Mouse (Mus musculus) hindbrain, postnatal 0 days (tissue): ENCODE measurements around the gene Gnas. TPM values are rescaled to one million over a fixed set of nuclear protein-coding genes. Genes with fewer than 3 reads are reported as not detected.

ENCODE experiments used
- ATAC-seq: fragments of 200-750 bp; cut with Nextera tagmentation; 2 replicates; pipeline ENCODE4 v1.8.0; 2017; ENCODE audit warnings: mild to moderate bottlenecking, moderate TSS enrichment, moderate library complexity
- DNase-seq: peaks from one replicate; pipeline ENCODE4 v3.0.0-alpha.2; 2015; ENCODE audit warnings: low spot score
- H3K27ac ChIP-seq: fragments of 300-500 bp; sonication (generic); 2 replicates; pipeline ENCODE4 v1.5.1; 2014; ENCODE audit warnings: mild to moderate bottlenecking
- H3K27me3 ChIP-seq: fragments of 300-500 bp; sonication (generic); 2 replicates; pipeline ENCODE4 v1.6.1; 2014; ENCODE audit warnings: low read length, mixed read lengths; ENCODE audit not compliant: insufficient read depth
- H3K36me3 ChIP-seq: fragments of 300-500 bp; sonication (generic); 2 replicates; pipeline ENCODE4 v1.6.1; 2014; ENCODE audit warnings: low read length, mixed read lengths; ENCODE audit not compliant: insufficient read depth
- H3K4me1 ChIP-seq: fragments of 300-500 bp; sonication (generic); 2 replicates; pipeline ENCODE4 v1.6.1; 2014; ENCODE audit warnings: antibody characterized with exemption, low read length, mixed read lengths; ENCODE audit not compliant: insufficient read depth
- H3K4me2 ChIP-seq: fragments of 300-500 bp; sonication (generic); 2 replicates; pipeline ENCODE4 v1.6.1; 2014; ENCODE audit warnings: low read depth, mild to moderate bottlenecking, low read length, moderate library complexity, mixed read lengths
- H3K4me3 ChIP-seq: fragments of 300-500 bp; sonication (generic); 2 replicates; pipeline ENCODE4 v1.5.1; 2014; ENCODE audit warnings: low read length
- H3K9ac ChIP-seq: fragments of 300-500 bp; sonication (generic); replicated peaks from 2 replicates; pipeline ENCODE4 v1.6.1; 2014; ENCODE audit warnings: mild to moderate bottlenecking, low read length, moderate library complexity, mixed read lengths
- H3K9me3 ChIP-seq: fragments of 300-500 bp; sonication (generic); 2 replicates; pipeline ENCODE4 v1.6.1; 2016; ENCODE audit warnings: low read length, mixed read lengths
- CTCF ChIP-seq: IDR thresholded peaks from 2 replicates; pipeline ENCODE4 v1.5.1; 2016; ENCODE audit warnings: antibody characterized with exemption, control low read depth, low read depth
- WGBS: fragments of 180-500 bp; shearing (Covaris S2); extraction: QIAGEN DNeasy Blood & Tissue Kit; methylation state at CpG from one replicate; pipeline ENCODE4 v1.1.7; 2014; 5-methylcytosine and 5-hydroxymethylcytosine counted together
- polyA plus RNA-seq: library from polyadenylated mRNA; unstranded; fragments of >200 nt; fragmentation: Nextera tagmentation; extraction: Ambion mirVana; gene quantifications from 2 replicates; pipeline ENCODE4 v1.2.1, GENCODE M21; 2015
- total RNA-seq: library from RNA; depleted of rRNA; stranded (reverse); fragments of >200 nt; gene quantifications from 2 replicates; pipeline ENCODE4 v1.2.3, GENCODE M21; 2014

Gnas gene
- total and polyA plus RNA-seq, 2 experiments from 2014 or later: 1,738 to 1,873 TPM

DNA sequence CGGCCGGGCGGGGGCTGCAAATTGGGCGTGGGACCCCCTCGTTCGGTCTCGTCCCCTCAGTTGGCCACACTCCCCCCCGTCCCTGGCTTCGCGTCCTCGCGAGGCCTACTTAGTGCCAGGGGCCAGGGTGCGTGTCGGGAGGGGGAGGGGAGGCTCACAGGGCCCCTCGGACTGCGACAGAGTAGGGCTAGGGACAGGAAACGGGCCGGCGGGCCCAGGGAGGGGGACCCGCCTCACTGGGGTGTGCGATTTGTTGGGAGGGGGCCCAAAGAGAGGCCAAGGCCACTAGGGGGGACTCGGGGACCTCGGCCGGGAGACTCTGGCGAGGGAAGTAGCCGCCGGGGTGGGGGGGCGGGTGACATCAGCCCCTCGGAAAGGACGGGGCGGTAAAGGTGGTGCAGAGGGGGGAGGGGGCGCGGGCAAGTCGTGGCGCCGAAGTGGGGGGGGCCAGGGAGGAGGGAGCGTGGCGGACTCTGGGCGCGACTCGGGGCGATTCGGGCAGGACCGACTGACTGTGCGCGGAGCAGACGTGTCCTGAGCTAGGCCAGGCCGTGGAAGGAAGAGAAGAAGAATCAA is 46.6 kb downstream of the Gnas start:
- 0 out of 2 replicates have a peak, but pooled peaks have one; percentile 22 for TF ChIP-seq CTCF
- H3K9ac ChIP-seq: peak overlapping the region; percentile 100
- no peaks in the 10 kb centered on the region for H3K27me3 ChIP-seq
- DNase-seq: peak; percentile 75
- ATAC-seq: peak; percentile 65
- peak overlapping the region; percentile 69 for H3K4me2 ChIP-seq
- WGBS: 3% methylated on average over 42 of the region's 48 CpGs
- H3K4me3 ChIP-seq: peak overlapping the region; percentile 93
- H3K4me1 ChIP-seq: peaks cover 17% of the 10 kb centered on the region
- peak overlapping the region; percentile 100 for H3K27ac ChIP-seq
- H3K9me3 ChIP-seq: no peaks in the 10 kb centered on the region
- no peaks in the 10 kb centered on the region for H3K36me3 ChIP-seq

DNA sequence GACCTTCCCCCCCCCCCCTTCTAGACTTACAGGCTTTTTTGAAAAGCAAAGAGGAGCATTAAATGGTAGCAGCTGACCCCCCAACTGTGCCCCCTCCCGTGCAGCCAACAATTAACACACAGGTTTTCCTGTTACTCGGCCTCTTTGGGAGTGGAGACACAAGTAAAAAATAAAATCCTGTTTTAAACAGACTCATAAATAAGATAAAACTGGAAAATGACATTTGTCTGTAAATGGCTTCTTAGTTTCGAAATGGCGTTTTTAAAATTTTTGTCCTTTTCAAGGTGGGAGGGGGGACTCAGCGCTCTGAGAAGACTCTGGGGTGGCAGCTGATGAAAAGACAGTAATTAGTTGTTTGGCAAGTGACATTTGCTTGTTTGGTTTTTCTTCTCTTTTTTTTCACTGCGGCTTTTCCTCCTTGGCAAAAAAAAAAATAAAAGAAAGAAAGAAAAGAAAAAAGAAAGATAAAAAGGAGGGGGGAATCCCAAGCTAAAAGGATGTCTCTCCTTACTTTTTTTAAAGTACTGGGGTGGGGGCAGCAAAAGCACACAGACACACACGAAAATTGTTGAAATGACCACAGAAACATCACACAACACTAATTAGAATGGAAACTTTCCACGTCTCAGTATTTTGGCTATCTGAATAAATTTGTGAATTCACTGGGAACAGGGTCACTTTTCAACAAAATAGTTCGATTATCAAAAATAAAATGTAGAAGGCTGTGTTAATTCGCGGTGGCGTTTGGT is 47.3 kb downstream of the Gnas start:
- Histone ChIP-seq H3K9me3 (no peaks in the 10 kb centered on the region), H3K4me2 (peak overlapping the region; percentile 69), H3K27ac (peak overlapping the region; percentile 100), H3K36me3 (no peaks in the 10 kb centered on the region), H3K9ac (peak overlapping the region; percentile 100), H3K4me3 (peak overlapping the region; percentile 93), H3K4me1 (peaks cover 17% of the 10 kb centered on the region), H3K27me3 (no peaks in the 10 kb centered on the region)
- ATAC-seq: no peak
- WGBS: 10% methylated on average over 12 of the region's 12 CpGs
- TF ChIP-seq CTCF: no peak
- DNase-seq: peak; percentile 37

DNA sequence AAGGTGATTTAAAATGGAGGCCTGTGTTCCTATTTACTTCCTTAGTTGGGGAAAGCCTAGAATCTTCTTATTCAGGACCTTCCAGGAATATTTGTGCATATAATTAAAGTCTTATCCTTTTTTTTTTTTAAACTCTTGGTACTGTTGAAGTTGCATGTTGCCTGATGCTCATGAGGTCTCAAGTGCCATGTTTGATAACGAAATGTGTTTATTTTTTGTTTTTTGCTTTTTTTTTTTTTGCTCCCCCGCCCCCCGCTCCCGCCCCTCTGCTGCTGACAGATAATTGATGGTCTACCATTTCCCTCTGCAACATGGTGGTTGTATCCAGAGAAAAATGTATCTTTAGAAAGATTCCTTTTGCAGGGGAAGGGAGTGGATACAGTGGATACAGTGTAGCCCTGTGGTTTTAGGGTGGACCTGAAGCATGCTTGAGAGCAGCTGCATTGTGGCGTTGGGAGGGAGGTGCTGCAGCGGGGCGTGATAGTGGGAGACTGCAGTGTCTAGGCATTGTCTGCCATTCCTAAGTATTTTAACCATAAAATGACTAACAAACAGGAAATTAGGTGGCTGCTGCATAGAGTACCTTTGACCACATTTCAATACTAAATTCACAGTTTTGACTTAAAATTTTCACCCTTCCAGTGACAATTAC is 49.2 kb downstream of the Gnas start:
- Histone ChIP-seq H3K4me3 (no peak overlapping the region), H3K27me3 (no peaks in the 10 kb centered on the region), H3K9me3 (no peaks in the 10 kb centered on the region), H3K4me2 (peak overlapping the region; percentile 69), H3K9ac (no peak overlapping the region), H3K36me3 (no peaks in the 10 kb centered on the region), H3K27ac (peak overlapping the region; percentile 42; the same call in 1 of the 2 replicates), H3K4me1 (peaks cover 17% of the 10 kb centered on the region)
- DNase-seq: no peak
- 36% methylated on average over 7 of the region's 7 CpGs for WGBS
- no peak for ATAC-seq
- no peak for TF ChIP-seq CTCF

DNA sequence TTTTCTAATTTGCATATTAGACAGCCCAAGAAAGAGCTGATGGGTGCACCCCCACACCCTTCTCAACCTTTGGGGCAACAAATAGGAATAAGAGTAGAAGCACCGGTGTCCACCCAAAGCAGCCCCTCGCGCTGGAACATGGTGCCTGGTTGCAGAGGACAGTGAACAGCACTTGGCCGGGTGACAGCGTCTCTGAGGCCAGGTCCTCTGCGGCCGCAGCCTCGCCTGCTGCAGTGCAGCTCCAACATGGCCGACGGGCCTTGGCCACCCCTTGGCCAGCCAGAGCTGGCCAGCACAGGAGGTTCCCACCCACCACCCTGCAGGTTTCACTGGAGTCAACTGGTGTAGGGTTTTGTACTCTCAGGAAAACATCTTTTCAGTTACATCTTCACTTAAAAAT is 50.3 kb downstream of the Gnas start:
- TF ChIP-seq CTCF: no peak
- WGBS: 60% methylated on average over 10 of the region's 10 CpGs
- H3K9me3 ChIP-seq: no peaks in the 10 kb centered on the region
- no peak for DNase-seq
- H3K36me3 ChIP-seq: no peaks in the 10 kb centered on the region
- H3K4me1 ChIP-seq: peaks cover 13% of the 10 kb centered on the region; the same call in 1 of the 2 replicates
- no peak for ATAC-seq
- peak overlapping the region; percentile 69 for H3K4me2 ChIP-seq
- no peaks in the 10 kb centered on the region for H3K27me3 ChIP-seq
- H3K27ac ChIP-seq: peak overlapping the region; percentile 42; the same call in 1 of the 2 replicates
- no peak overlapping the region for H3K4me3 ChIP-seq
- H3K9ac ChIP-seq: no peak overlapping the region

DNA sequence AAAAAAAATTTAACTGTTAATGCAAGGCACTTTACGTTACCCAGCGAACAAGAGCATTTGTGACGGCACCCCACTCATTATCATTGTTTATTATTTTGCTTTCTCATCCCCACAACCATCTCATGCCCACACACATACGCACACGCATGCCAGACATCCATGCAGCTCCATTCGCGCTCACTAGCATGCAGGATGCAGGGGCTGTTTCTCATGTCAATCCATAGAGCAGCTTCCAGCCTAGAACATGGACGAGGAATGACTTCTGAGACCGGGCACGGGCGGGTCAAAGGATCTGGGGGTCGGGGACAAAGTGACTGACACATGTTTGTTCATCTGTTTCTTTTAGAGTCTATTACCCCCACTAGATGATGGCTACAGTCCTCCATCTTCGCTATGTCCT is 53.2 kb downstream of the Gnas start:
- H3K9ac ChIP-seq: no peak overlapping the region
- H3K36me3 ChIP-seq: no peaks in the 10 kb centered on the region
- H3K27me3 ChIP-seq: no peaks in the 10 kb centered on the region
- DNase-seq (no peak), ATAC-seq (no peak)
- H3K4me1 ChIP-seq: peaks cover 11% of the 10 kb centered on the region; the same call in 1 of the 2 replicates
- H3K4me3 ChIP-seq: no peak overlapping the region
- no peak overlapping the region for H3K27ac ChIP-seq
- no peak for TF ChIP-seq CTCF
- no peaks in the 10 kb centered on the region for H3K9me3 ChIP-seq
- 81% methylated on average over 13 of the region's 13 CpGs for WGBS
- no peak overlapping the region for H3K4me2 ChIP-seq

DNA sequence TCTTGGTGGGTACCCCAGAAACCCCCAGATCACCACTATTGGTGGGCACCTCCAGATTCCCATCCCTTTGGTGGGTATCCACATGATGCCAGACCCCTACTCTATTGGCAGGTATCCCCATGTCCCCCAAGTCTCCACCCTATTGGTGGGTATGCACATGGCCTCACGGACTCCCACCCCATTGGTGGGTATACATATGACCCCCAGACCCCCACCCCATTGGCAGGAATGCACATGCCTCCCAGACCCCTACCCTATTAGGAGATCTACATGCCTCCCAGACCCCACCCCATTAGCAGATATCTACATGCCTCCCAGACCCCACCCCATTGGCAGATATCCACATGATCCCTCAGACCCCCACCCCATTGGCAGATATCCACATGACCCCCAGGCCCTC is 55.6 kb downstream of the Gnas start:
- DNase-seq: no peak
- 100% methylated on average over 1 of the region's 1 CpGs for WGBS

More for the DNA sequence above, 55.6 kb downstream of the Gnas start:
- no peak overlapping the region for H3K4me3 ChIP-seq
- H3K9me3 ChIP-seq: no peaks in the 10 kb centered on the region
- TF ChIP-seq CTCF: no peak
- H3K4me2 ChIP-seq: no peak overlapping the region
- ATAC-seq: peak; percentile 19
- peaks cover 16% of the 10 kb centered on the region for H3K4me1 ChIP-seq
- H3K9ac ChIP-seq: no peak overlapping the region
- no peaks in the 10 kb centered on the region for H3K27me3 ChIP-seq
- peaks cover under 1% of the 10 kb centered on the region; the same call in 1 of the 2 replicates for H3K36me3 ChIP-seq
- no peak overlapping the region for H3K27ac ChIP-seq
